Mouse (Mus musculus): ENCODE measurements around the gene Ankrd2.

Ankrd2 gene

DNA sequence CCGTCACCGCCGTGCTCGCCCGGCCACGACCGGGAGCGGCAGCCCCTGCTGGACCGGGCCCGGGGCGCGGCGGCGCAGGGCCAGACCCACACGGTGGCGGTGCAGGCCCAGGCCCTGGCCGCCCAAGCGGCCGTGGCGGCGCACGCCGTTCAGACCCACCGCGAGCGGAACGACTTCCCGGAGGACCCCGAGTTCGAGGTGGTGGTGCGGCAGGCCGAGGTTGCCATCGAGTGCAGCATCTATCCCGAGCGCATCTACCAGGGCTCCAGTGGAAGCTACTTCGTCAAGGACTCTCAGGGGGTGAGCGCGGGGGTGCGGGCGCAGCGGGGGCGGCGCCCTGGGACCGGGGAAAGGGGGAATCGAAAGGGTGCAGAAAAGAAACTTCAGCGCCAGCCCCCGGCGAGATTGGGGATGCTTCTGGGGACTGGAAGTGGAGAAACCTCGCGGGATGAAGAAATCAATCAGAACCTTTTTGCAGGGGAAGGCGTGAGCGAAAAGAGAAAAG lies 54.9 kb downstream of the Ankrd2 start:
- peak; percentile 13 for DNase-seq (ENCODE audit: low read depth, low spot score)
